Mouse (Mus musculus): ENCODE measurements around the gene Selenon.

Selenon gene

DNA sequence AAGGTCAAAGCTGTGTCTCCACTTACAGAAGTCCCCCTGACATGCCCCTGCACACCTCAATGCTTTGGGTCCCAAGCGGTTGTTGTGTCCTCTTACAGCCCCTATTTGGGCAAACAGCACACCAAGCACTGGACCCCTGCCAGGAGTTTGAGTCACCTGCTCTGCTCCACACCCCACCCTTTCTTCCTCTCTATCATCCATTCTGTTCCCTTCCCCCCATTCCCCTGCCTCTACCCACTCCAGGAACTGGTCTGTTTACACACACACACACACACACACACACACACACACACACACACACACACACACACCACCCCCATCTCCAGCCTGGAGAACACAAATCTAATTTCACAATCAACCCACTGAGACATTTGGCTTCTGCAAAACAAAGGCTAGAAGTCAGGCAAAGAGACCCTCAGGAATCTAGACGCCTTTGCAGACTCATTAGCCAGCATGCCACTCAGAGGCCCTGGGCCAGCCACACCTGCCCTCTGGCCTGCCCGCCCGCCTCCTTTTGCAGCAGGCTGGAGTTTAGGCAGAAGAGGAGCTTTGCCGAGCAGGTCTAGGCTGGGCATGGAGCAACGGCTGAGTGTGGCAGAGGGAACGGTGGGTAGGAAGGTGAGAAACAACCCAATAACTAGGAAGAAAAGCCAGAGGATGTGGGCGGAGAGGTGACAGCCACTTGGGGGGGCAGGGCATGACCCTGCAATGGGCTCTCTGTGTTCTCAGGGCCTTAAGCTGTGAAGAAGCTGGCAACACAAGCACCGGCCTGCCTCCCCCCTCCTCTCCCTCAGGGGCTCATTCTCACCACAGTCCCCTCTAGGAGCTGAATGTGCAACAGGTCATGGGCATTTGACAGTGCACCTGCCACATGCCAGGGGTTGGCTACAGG lies 4.9 kb downstream of the Selenon start:
- no peak for DNase-seq (ENCODE audit: low read depth, low spot score)

DNA sequence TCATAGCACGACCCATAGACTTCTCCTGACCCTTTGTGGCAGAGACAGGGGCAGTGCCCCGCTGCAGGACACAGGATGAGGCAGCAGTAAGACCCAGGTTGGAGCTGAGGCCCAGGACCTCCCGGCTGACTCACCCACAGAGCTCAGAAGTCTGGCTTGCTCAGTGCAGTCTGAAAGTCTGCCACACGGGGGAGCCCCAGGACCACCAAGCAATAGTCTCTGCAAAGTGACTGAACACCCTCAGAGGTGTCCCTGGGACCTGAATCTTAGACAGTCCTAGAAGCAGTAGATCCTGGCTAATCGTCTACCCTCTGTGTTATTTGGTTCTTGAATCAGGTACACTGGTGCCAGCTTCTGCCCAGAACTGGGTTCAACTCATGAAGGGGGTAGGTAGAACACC lies 8.7 kb downstream of the Selenon start:
- peak; percentile 68 for DNase-seq (ENCODE audit: low read depth, low spot score)

DNA sequence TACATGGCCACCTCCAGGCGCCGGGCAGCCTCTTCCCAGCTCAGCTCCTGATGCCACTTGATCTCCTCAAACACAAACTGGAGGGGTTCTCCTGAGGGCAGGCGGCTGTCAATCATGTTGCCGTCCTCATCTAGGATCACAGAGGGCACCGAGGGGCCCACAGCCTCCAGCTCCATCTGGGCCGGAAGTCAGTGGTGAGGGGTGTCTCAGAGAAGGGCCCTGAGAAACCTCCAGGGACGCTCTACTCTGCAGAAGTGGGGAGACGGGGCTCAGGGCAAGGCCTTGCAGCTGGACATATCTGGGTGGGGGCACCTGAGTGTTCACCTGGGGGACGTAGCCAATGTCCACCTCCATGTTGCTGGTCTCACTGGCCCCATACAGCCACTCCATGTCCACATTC lies 9.2 kb downstream of the Selenon start:
- no peak for DNase-seq (ENCODE audit: low read depth, low spot score)

- DNase-seq (ENCODE audit: low read depth, low spot score), result no peak
Measured at GRCm38 (mm10) chr4:134538997-134539580, 12.9 kb downstream of the Selenon start.

GRCm38 (mm10) chr4:134535787-134536151 lies 16.2 kb downstream of the Selenon start:
- peak; percentile 77 for DNase-seq (ENCODE audit: low read depth, low spot score)

GRCm38 (mm10) chr4:134534932-134535786 lies 16.8 kb downstream of the Selenon start, which contains the start of gene Mtfr1l:
Gene Mtfr1l, minus strand, starts transcription at chr4:134535387.
- DNase-seq (ENCODE audit: low read depth, low spot score), result peak; percentile 95

- DNase-seq (ENCODE audit: low read depth, low spot score), result no peak
Measured at GRCm38 (mm10) chr4:134534124-134534886, 17.7 kb downstream of the Selenon start.

- no peak for DNase-seq (ENCODE audit: low read depth, low spot score)
Measured at GRCm38 (mm10) chr4:134533421-134533820, 18.5 kb downstream of the Selenon start.

- DNase-seq (ENCODE audit: low read depth, low spot score), result no peak
Measured at GRCm38 (mm10) chr4:134532928-134533327, 19.0 kb downstream of the Selenon start.

DNA sequence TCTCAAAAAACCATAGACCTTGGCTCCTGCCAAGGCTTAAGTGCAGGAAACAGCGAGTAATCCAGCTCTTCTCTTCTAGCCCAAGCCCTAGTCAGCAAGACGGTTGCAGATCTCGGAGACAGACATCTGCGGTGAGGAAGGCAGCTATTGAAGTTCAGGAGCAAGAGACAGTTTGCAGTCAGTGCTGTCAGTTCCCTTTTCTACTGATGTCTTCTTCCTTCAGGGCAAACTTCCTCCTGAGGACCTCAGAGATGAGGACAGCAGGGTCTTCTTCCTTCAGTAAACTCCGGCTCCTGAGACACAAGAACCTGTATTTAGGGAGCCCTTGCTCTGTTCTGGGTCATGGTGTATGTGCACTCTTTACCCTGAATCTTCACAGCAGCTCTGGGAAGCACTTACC lies 25.7 kb downstream of the Selenon start:
- DNase-seq (ENCODE audit: low read depth, low spot score), result no peak

GRCm38 (mm10) chr4:134525806-134526205 lies 26.2 kb downstream of the Selenon start:
- DNase-seq (ENCODE audit: low read depth, low spot score), result no peak

DNA sequence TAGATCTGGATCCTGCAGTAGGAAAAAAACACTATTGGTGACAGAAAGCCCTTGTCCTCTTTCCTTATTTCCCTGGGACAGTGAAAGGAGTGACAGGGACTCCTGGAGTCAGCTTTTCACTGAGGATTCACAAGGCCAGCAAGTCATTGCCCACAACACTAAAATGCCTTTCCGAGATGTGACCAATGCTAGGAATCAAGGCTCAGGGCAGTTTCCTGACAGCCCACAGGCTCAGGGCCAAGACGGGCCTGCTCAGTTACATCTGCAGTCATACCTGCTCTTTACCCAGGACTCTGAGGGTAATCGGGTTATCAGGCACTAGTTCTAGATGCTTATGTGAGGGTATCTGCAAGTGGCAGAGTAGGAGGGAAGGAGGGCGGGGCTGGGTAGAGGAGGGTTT lies 28.5 kb downstream of the Selenon start:
- DNase-seq (ENCODE audit: low read depth, low spot score), result no peak

GRCm38 (mm10) chr4:134519281-134519680 lies 32.7 kb downstream of the Selenon start:
- DNase-seq (ENCODE audit: low read depth, low spot score), result no peak

DNA sequence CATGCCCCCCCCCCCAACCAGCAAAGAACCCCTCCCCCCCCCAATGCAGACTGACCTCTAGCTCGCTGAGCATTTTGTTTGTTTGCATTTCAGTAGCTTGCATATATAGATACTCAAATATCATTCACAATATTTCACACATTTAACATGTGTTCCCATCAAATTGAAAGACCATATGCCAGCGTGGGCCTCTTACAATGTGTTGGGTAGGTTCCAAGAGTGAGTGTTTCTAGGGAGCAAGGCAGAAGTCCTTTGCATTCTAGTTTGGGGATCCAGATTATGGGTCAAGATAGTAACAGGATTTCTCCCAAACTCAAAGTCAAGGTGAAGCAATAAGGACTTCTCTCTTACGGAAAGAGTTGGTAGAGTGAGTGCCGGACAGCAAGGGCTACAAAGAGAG lies 33.4 kb downstream of the Selenon start:
- no peak for DNase-seq (ENCODE audit: low read depth, low spot score)

DNA sequence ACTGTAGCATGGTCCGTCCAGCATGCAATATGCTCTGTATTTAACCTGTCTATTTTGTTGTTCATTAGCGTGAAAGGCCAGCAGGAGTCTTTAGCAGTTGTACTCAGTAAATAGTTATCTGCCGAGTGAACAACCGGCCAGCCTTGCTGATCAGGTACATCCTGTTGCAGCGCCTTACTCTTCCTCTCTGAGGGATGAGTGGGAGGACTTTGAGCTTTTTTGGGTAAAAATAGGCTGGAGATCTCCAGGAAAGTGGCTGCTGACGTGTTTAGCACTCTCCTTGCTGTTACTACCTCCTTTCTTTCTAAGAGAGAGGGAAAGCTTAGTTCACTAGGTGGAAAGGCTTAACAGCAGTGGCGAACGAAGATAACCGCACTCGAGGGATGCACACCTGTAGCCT lies 34.2 kb downstream of the Selenon start:
- peak; percentile 77 for DNase-seq (ENCODE audit: low read depth, low spot score)

DNA sequence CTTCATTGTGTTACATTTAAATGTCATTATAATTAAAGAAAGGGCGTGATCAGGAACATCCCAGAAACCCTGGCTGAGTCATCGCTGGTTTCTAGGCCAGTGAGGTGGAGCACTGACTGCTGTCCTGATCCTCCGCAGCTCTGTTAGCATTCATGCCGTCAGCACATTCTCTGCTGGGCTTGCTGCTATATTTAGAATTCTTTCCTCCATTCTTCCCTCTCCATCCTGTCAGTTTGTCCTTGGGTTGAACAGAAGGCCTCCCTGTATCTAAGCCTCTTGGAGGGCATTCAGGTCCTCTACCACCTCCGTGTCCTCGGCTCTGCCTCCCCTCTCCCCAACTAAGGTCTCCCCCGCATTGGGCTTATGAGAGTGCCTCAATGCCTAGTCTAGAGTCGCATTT lies 35.0 kb downstream of the Selenon start:
- DNase-seq (ENCODE audit: low read depth, low spot score), result no peak

GRCm38 (mm10) chr4:134515614-134516013 lies 36.4 kb downstream of the Selenon start:
- no peak for DNase-seq (ENCODE audit: low read depth, low spot score)

- no peak for DNase-seq (ENCODE audit: low read depth, low spot score)
Measured at GRCm38 (mm10) chr4:134514309-134514930, 37.5 kb downstream of the Selenon start.

DNA sequence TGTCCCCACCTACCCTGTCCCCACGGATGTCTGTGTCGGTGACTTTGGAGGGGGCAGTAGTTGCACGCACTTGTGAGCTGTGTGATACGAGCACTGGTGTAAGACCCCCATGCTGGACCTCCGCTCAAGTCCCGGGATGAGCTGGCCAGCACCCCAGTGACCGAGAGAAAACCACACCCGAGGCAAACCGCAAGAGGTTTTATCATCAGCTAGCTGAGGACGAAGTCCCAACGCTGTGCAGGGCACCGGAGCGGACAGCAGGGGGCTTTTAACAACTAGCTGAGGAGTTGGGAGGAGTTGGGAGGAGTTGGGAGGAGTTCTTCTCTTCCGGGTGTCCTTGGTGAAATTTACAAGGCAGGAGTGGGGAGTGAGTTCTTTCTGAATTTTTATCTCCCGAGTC lies 39.2 kb downstream of the Selenon start:
- no peak for DNase-seq (ENCODE audit: low read depth, low spot score)

GRCm38 (mm10) chr4:134511730-134512129 lies 40.2 kb downstream of the Selenon start:
- no peak for DNase-seq (ENCODE audit: low read depth, low spot score)

DNA sequence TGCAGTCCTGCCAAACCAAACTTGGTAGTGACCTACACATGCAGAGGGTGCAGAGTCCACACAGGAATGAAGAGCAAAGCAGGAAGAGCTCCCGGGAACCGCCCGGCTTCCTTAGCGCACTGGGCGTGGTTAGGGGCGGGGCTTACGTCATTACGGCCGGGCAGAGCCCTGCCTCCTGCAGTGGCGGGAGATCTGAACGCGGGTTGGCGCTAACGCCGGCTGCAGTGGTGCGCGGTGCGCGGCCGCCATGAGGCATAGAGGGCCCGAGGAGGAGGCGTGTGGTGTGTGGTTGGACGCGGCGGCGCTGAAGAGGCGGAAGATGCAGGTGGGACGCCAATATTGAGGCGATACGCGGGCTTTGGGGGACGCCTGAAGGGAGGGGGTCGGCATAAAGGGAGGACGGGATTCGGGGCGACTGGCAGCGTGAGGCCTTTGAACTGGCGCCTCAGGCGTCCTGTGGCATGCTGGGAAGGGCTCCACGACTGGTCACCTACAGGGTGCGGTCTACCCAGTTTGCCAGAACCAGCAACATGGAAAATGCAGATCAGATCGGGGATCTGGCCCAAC lies 41.0 kb downstream of the Selenon start, which contains the start of gene Aunip:
Gene Aunip (plus strand): TSS at position 155 of the 567 bp plus-strand sequence.
- peak; percentile 80 for DNase-seq (ENCODE audit: low read depth, low spot score)
